Mouse (Mus musculus) forebrain, embryonic 14.5 days (tissue): ENCODE data around the gene Zfr2. TPM values are rescaled to one million over a fixed set of nuclear protein-coding genes. Genes with fewer than 3 reads are reported as not detected.
A peak's percentile ranks its signal among the peaks of the same experiment; 100 is the strongest.

Experiments used
- ATAC-seq: fragments of 200-750 bp; cut with Nextera tagmentation; 2 replicates; pipeline ENCODE4 v1.8.0; 2017; ENCODE audit warnings: mild to moderate bottlenecking, moderate library complexity
- DNase-seq: peaks from one replicate; pipeline ENCODE4 v3.0.0-alpha.2; 2015; ENCODE audit warnings: low spot score
- H3K27ac ChIP-seq: fragments of 300-500 bp; sonication (generic); 2 replicates; pipeline ENCODE4 v1.5.1; 2014; ENCODE audit warnings: low read depth, mild to moderate bottlenecking, control low read depth, low read length, moderate library complexity
- H3K27me3 ChIP-seq: fragments of 300-500 bp; sonication (generic); replicated peaks from 2 replicates; pipeline ENCODE4 v1.6.1; 2014; ENCODE audit warnings: low read length, control low read depth, mixed read lengths; ENCODE audit not compliant: control insufficient read depth, insufficient read depth
- H3K36me3 ChIP-seq: fragments of 300-500 bp; sonication (generic); 2 replicates; pipeline ENCODE4 v1.6.1; 2014; ENCODE audit warnings: low read length, control low read depth; ENCODE audit not compliant: control insufficient read depth, insufficient read depth
- H3K4me1 ChIP-seq: fragments of 300-500 bp; sonication (generic); 2 replicates; pipeline ENCODE4 v1.6.1; 2014; ENCODE audit warnings: antibody characterized with exemption, low read length, control low read depth; ENCODE audit not compliant: control insufficient read depth, insufficient read depth
- H3K4me2 ChIP-seq: fragments of 300-500 bp; sonication (generic); 2 replicates; pipeline ENCODE4 v1.6.1; 2014; ENCODE audit warnings: mild to moderate bottlenecking, control low read depth, low read length
- H3K4me3 ChIP-seq: fragments of 300-500 bp; sonication (generic); 2 replicates; pipeline ENCODE4 v1.5.1; 2014; ENCODE audit warnings: low read depth, low read length, control low read depth
- H3K9ac ChIP-seq: fragments of 300-500 bp; sonication (generic); 2 replicates; pipeline ENCODE4 v1.6.1; 2014; ENCODE audit warnings: mild to moderate bottlenecking, low read length, control low read depth, moderate library complexity
- H3K9me3 ChIP-seq: fragments of 300-500 bp; sonication (generic); replicated peaks from 2 replicates; pipeline ENCODE4 v1.6.1; 2016; ENCODE audit warnings: low read length, control low read depth, mixed read lengths; ENCODE audit not compliant: control insufficient read depth
- WGBS: fragments of 180-500 bp; shearing (Covaris S2); extraction: QIAGEN DNeasy Blood & Tissue Kit; methylation state at CpG from one replicate; pipeline ENCODE4 v1.1.7; 2014; 5-methylcytosine and 5-hydroxymethylcytosine counted together
- polyA plus RNA-seq: library from polyadenylated mRNA; unstranded; fragments of >200 nt; fragmentation: Nextera tagmentation; extraction: Ambion mirVana; gene quantifications from 2 replicates; pipeline ENCODE4 v1.2.1, GENCODE M21; 2014

The Zfr2 gene
- polyA plus RNA-seq, 1 experiment from 2014 or later, result 7.5 TPM

GRCm38 (mm10) chr10:81266211-81267105 is 33.5 kb downstream of the Zfr2 start, which contains the start of the genes Mrpl54 and Apba3:
Gene Mrpl54, minus strand, starts transcription at chr10:81266934.
Gene Apba3, plus strand, starts transcription at chr10:81266960.
- Histone ChIP-seq H3K27me3 (no peaks in the 10 kb centered on the region), H3K4me1 (peaks cover 10% of the 10 kb centered on the region), H3K9me3 (no peaks in the 10 kb centered on the region), H3K4me2 (peak within 1 kb of the TSS; percentile 62), H3K27ac (peak within 1 kb of the TSS; percentile 77), H3K36me3 (peaks cover 42% of the 10 kb centered on the region), H3K9ac (peak within 1 kb of the TSS; percentile 76), H3K4me3 (peak within 1 kb of the TSS; percentile 60)
- peak; percentile 95 for ATAC-seq
- DNase-seq, result peak; percentile 98
- WGBS, result under 1% methylated on average over 48 of the region's 48 CpGs

GRCm38 (mm10) chr10:81268056-81268455 is 35.1 kb downstream of the Zfr2 start:
- Histone ChIP-seq H3K27ac (no peak overlapping the region), H3K9me3 (no peaks in the 10 kb centered on the region), H3K36me3 (peaks cover 49% of the 10 kb centered on the region), H3K9ac (peak overlapping the region; percentile 76), H3K4me3 (peak overlapping the region; percentile 47), H3K4me2 (peak overlapping the region; percentile 57), H3K4me1 (peaks cover 10% of the 10 kb centered on the region), H3K27me3 (no peaks in the 10 kb centered on the region)
- WGBS, result 4% methylated on average over 23 of the region's 23 CpGs
- ATAC-seq, result peak; percentile 42
- DNase-seq, result peak; percentile 93

GRCm38 (mm10) chr10:81268643-81269412 is 35.9 kb downstream of the Zfr2 start:
- no peaks in the 10 kb centered on the region for H3K9me3 ChIP-seq
- peak overlapping the region; percentile 47 for H3K4me3 ChIP-seq
- ATAC-seq (no peak), DNase-seq (no peak)
- peak overlapping the region; percentile 76 for H3K9ac ChIP-seq
- 84% methylated on average over 16 of the region's 16 CpGs for WGBS
- H3K36me3 ChIP-seq, result peaks cover 50% of the 10 kb centered on the region
- H3K27ac ChIP-seq, result no peak overlapping the region
- H3K4me2 ChIP-seq, result peak overlapping the region; percentile 57
- H3K4me1 ChIP-seq, result peaks cover 10% of the 10 kb centered on the region
- H3K27me3 ChIP-seq, result no peaks in the 10 kb centered on the region

GRCm38 (mm10) chr10:81272356-81272755 is 39.4 kb downstream of the Zfr2 start:
- WGBS, result 92% methylated on average over 21 of the region's 21 CpGs
- no peaks in the 10 kb centered on the region for H3K9me3 ChIP-seq
- DNase-seq (no peak), ATAC-seq (no peak)
- H3K9ac ChIP-seq, result no peak overlapping the region
- H3K36me3 ChIP-seq, result peaks cover 32% of the 10 kb centered on the region
- no peaks in the 10 kb centered on the region for H3K27me3 ChIP-seq
- H3K4me1 ChIP-seq, result peaks cover 5% of the 10 kb centered on the region; the same call in 1 of the 2 replicates
- H3K4me2 ChIP-seq, result no peak overlapping the region
- H3K4me3 ChIP-seq, result no peak overlapping the region
- H3K27ac ChIP-seq, result no peak overlapping the region

GRCm38 (mm10) chr10:81273842-81274241 is 40.9 kb downstream of the Zfr2 start:
- ATAC-seq (no peak), DNase-seq (no peak)
- Histone ChIP-seq H3K4me1 (no peaks in the 10 kb centered on the region), H3K4me2 (no peak overlapping the region), H3K9ac (no peak overlapping the region), H3K27me3 (no peaks in the 10 kb centered on the region), H3K36me3 (peaks cover 32% of the 10 kb centered on the region), H3K9me3 (no peaks in the 10 kb centered on the region), H3K4me3 (no peak overlapping the region), H3K27ac (no peak overlapping the region)
- WGBS, result 95% methylated on average over 19 of the region's 19 CpGs

GRCm38 (mm10) chr10:81277676-81278075 is 44.7 kb downstream of the Zfr2 start:
- Histone ChIP-seq H3K36me3 (peaks cover 12% of the 10 kb centered on the region), H3K27ac (no peak overlapping the region), H3K4me2 (no peak overlapping the region), H3K4me1 (no peaks in the 10 kb centered on the region), H3K4me3 (no peak overlapping the region), H3K27me3 (no peaks in the 10 kb centered on the region), H3K9me3 (no peaks in the 10 kb centered on the region), H3K9ac (no peak overlapping the region)
- ATAC-seq (no peak), DNase-seq (no peak)
- 85% methylated on average over 22 of the region's 22 CpGs for WGBS

- ATAC-seq, result no peak
- H3K27me3 ChIP-seq, result 0 out of 2 replicates have a peak, but pooled peaks cover 3% of the 10 kb centered on the region
- H3K36me3 ChIP-seq, result no peaks in the 10 kb centered on the region
- H3K4me3 ChIP-seq, result no peak overlapping the region
- no peak overlapping the region for H3K27ac ChIP-seq
- no peaks in the 10 kb centered on the region for H3K9me3 ChIP-seq
- no peaks in the 10 kb centered on the region for H3K4me1 ChIP-seq
- no peak overlapping the region for H3K9ac ChIP-seq
- DNase-seq, result no peak
- no peak overlapping the region for H3K4me2 ChIP-seq
- WGBS, result 48% methylated on average over 10 of the region's 10 CpGs
Observed at GRCm38 (mm10) chr10:81279496-81279895, 46.5 kb downstream of the Zfr2 start.

GRCm38 (mm10) chr10:81284189-81284588 is 51.2 kb downstream of the Zfr2 start:
- Histone ChIP-seq H3K9me3 (no peaks in the 10 kb centered on the region), H3K27me3 (peaks cover 7% of the 10 kb centered on the region; the same call in 1 of the 2 replicates), H3K4me2 (no peak overlapping the region), H3K4me3 (no peak overlapping the region), H3K9ac (no peak overlapping the region), H3K27ac (no peak overlapping the region), H3K4me1 (no peaks in the 10 kb centered on the region), H3K36me3 (no peaks in the 10 kb centered on the region)
- WGBS, result 62% methylated on average over 6 of the region's 6 CpGs
- ATAC-seq (no peak), DNase-seq (no peak)
